Mouse (Mus musculus) mouse embryonic stem cell (cell line): ENCODE data around the gene Ptprm.

Source experiments
- in situ Hi-C, 2 experiments: fragments of 300-500 bp; cut with MboI; formaldehyde crosslinking; loops; 1 replicate in 1 of 2; 3 replicates in 1 of 2; pipeline ENCODE4 v1.14.3; 2019 to 2020; ENCODE audit warnings: low sequenced_read_pairs in 2 of 2, low pct_unique_long_range_greater_than_20kb in 1 of 2, mixed read lengths in 1 of 2; ENCODE audit not compliant: unreplicated experiment in 1 of 2

Gene Ptprm

GRCm38 (mm10) chr17:67252992-67253391, 101.3 kb downstream of the Ptprm start:
- in situ Hi-C loops: no loop called here

- in situ Hi-C loops: no loop called here
Observed at GRCm38 (mm10) chr17:67245273-67245875, 108.9 kb downstream of the Ptprm start.

GRCm38 (mm10) chr17:67242774-67243495, 111.3 kb downstream of the Ptprm start:
- in situ Hi-C loops: no loop called here

DNA sequence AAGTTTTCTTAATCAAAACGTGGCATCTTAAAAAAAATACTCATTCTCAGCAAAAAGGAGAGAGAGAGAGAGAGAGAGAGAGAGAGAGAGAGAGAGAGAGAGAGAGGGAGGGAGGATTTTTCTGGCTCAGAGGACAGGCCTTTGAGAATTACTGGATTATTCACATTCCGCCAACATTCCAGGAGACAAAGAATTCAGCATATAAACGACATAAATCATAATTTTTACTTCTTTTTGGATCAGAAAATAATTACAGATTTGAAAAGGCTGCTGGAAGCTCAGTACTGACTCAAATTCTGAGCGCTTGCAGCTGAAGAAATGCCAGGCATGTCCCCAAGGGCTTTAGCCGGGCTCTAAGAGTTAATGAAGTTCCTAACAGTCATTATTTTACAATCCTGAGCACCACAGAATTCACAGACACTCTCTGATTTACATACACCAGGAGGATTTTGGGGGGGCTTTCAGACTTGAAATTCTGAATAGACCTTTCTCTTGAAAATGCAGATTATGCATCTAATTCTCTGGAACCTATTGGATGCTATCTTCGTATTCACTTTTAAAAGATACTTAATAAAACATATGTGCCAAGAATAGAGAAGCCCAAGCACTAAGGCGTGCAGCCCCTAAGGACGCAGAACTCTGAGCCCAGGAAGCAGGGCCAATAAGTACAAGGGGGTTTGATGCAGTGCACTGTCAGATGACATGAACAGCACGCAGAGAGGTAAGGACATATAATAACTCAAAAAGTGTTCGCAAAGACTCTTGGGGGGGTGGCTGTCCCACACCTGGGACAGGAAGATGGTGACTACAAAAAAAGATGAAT, 112.1 kb downstream of the Ptprm start:
- in situ Hi-C loops: no loop called here

DNA sequence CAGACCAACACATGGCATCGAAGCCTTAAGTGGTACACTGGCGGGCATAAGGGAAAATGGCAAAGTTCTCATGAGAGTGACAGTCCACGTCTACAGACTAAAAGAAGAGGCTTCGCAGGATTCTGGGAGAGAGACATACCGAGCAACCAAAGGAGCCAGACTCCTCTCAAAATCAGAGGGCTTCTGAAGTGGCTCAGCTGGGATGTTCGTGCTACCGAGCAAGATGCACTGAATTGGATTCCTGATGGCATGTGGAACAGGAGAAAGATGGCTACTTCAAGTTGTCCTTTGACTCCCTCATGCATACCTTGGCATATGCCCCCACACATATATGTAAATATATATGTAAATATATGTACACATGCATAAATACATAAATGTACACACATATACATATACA, 115.4 kb downstream of the Ptprm start:
- in situ Hi-C loops: no loop called here

DNA sequence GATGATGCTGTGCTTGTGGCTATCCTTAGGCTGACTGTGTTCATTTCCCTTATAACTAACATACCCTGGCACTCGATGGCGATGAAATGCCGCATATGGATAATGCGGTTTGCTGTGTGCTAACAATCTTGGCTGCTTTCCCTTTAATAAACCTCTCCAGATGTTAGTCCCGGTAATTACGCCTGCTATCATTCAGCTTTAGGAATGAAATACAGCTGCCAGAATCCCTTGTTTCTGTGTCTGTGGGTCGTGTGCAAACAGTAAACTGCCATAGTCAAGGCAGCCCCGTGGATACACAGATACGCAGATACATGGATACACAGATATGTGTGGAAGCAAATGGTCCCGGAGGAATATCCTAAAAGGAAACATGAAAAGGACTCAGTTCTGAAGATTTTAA, 116.8 kb downstream of the Ptprm start:
- in situ Hi-C loops: no loop called here

DNA sequence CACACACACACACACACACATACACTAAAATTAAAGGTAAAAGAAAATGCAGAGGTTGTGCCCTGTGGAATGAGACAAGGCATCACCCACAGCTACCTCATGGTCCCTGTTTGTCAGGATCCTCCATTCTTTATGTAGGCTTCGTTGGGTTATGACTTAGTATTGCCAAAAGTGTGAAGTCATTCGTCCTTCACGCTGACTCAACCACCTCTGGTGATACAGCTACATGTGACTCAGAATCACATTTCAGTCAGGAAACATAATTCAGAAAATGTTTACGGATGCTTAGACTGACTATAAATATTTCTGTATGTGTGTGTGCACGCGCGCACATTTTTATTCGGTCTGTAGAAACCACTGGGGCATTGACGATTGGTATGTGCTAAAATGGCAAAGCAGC, 121.2 kb downstream of the Ptprm start:
- in situ Hi-C loops: no loop called here

DNA sequence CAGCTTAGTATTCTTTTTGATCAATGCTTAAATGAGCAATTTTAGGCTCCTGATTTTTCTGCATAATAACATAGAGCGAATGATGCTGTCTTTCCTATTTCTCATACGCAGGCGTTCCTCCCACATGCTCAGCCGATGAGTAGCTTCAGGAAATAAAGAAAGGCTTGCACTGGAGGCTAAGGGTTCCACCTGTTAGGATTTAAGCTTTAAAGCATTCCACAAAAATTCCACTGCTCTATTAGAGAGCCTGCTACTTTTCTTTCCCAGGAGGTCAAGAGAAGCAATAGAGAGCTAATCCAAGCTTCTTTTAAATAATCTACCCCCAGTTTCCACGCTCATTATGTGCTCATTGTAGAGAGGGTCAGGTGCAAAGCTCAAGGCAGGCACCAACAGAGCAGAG, 127.3 kb downstream of the Ptprm start:
- in situ Hi-C loops: no loop called here

- in situ Hi-C loops: no loop called here
Observed at GRCm38 (mm10) chr17:67215326-67215725, 138.9 kb downstream of the Ptprm start.

GRCm38 (mm10) chr17:67213711-67214110, 140.5 kb downstream of the Ptprm start:
- in situ Hi-C loops: no loop called here

DNA sequence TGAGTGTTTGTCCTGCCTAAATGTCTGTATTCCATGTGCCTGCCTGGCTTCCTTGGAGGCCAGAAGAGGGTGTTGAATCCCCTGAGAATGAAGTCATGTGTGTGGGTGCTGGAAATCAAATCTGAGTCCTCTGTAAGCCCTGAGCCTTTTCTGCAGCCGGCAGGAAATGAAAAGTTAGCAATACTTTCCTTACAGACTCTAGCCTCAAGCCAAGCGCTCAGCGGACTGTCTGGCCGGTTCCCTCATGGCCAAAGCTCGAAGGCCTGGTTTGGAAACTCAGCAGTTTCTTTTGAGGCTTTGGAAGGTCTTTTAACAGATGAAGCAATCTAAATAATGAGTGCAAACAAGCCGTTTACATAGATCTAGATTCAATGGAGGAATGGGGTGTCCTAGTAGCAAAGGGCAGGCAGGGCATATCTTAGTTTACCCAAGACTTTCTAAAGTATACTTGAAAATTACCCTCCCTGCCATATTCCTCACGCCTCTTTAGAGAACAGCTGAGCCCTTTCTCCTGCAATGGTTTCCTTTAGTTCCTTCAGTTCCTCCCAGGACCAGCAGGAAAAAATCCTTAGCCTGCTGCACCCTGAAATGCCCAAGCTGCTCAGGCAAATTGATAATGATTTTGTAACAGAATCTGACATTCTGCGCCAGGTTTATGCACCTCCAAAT, 144.4 kb downstream of the Ptprm start:
- in situ Hi-C loops: no loop called here

DNA sequence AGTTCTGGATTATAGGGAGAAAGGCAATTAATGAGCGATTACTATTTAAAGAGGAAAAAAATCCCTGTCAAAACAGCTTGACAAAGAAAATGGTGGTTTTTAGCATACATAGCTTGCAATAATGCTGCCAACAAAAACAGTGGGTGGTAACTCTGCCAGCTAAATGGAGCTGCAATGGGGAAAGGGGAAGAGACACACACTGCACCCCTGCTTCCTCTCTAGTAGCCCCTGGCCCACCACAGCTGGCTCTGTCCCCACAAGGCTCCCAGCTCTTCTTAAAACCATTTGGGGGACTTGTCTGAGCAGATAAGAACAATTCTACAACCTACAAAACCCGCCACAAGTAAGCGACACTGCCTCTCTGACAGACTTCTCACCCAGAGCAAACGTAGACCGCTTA, 145.7 kb downstream of the Ptprm start:
- in situ Hi-C loops: no loop called here

GRCm38 (mm10) chr17:67206984-67207383, 147.3 kb downstream of the Ptprm start:
- in situ Hi-C loops: no loop called here

DNA sequence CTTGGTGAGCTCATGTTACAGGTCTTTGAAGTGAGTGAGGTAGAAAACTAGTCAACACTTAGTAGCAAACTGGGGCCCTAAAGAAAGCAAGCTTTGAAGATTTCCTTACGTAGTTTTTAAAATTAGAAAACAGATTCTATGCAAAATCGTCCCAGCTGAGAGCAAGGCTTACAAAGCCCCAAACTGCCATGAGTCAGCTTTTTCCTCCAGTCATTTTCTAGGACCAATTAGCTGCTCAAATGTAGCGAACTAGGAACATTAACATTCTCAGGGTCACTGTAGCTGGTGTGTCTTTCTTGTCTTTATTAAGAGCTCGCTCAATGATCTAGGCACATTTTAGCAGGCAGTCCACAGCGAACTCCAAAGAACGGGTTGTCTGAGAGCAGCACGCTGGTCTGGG, 153.1 kb downstream of the Ptprm start:
- in situ Hi-C loops: no loop called here

GRCm38 (mm10) chr17:67193728-67194127, 160.5 kb downstream of the Ptprm start:
- in situ Hi-C loops: no loop called here

GRCm38 (mm10) chr17:67188514-67188913, 165.7 kb downstream of the Ptprm start:
- in situ Hi-C loops: no loop called here

- in situ Hi-C loops: no loop called here
Observed at GRCm38 (mm10) chr17:67186879-67187278, 167.4 kb downstream of the Ptprm start.

DNA sequence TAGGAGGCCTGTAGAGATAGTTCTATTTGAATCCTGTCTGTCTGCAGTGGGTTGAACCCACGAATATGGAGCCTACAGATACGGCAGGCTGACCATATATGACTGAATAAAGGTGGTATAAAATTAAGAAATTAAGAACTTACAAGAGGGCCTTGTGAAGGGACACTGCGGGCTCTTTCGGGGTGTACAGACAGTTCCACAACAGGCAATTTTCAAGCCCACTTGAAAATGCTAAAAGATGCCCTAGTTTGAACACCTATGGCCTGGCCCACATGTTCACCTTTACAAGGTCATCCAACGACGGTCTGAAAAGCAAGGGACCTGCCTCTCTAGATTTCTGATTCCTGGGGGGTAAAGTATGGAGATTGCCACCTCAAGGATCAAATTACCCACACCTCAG, 168.3 kb downstream of the Ptprm start:
- in situ Hi-C loops: no loop called here

- in situ Hi-C loops: no loop called here
Observed at GRCm38 (mm10) chr17:67179446-67179845, 174.8 kb downstream of the Ptprm start.
